Mouse (Mus musculus): ENCODE measurements around the gene Lce1e.
"Not testable (repeated sequence)": the region's sequence is repeated elsewhere in the genome, so short reads cannot be mapped to it uniquely, and the experiment has no call there.

Gene Lce1e

DNA sequence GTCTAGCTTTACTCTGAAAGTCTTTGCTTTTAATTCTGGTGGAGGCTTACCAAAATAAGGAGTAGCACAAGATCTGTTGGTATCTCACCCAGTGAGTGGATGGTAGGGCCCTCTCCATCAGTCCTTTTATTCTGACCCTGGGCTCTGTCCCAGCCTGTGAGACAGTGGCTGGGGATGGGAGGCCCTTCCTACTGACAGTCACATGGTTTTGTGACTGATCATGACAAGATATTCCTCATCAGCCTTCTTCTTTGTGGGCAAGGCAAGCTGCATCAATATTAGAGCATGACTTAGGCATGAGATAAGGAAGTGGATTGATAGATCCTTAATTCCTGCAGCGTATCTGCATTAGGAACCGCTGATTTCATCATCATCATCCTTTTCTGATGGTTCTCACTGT, at the start of gene Lce1e:
Lce1e (minus strand) TSS at position 101 of the 400 bp plus-strand sequence.
- DNase-seq (ENCODE audit: low spot score in 2 of 2) = no peak

DNA sequence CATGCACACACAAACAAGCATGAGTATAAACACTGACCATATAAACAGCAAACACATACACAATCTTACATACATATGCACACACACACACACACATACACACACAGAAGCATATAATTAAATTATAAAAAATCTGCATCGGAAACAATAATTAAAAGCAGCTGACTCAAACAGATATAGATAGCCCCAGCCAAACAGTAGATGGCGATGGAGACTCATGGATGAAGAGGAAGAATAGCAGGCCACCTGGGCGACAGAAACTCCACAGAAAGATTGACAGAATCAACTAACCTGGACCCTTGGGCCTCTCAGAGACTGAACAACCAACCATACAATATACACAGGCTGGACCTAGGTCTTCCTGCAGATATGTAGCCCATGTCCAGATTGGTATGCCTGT, 44.3 kb upstream of the Lce1e start:
- DNase-seq (ENCODE audit: low spot score in 2 of 2) = no peak

DNA sequence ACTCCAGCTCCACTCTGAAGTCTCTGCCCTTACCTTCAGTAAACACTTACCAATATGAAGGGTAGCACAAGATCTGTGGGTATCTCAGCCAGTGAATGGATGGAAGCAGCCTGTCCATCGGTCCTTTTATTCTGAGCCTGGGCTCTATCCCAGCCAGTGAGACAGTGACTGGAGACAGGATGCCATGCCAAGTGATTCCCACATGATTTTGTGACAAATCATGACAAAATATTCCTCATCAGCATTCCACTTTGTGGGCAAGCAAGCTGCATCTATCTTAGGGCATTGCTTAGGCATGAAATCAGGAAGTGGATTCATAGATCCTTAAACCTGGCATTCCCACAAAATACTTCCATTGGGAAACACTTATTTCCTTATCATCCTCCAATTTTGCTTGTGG, 43.4 kb upstream of the Lce1e start, which contains the start of gene Lce1g:
Lce1g (minus strand) TSS at position 101 of the 400 bp plus-strand sequence.
- no peak for DNase-seq (ENCODE audit: low spot score in 2 of 2)

DNA sequence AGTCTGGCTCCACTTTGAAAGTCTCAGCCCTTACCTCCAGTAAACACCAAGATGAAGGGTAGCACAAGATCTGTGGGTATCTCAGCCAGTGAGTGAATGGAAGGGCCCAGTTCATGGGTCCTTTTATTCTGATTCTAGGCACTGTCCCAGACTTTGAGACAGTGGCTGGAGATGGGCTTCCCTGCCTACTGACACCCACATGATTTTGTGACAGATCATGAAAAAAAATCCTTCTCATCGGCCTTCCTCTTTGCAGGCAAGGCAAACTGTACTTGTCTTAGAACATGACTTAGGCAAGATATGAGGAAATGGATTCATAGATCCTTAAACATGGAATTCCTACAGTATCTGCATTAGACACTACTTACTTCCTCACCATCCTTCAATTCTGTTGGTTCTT, 30.1 kb upstream of the Lce1e start, which contains the start of gene Gm38119:
Gm38119 (minus strand) TSS at position 101 of the 400 bp plus-strand sequence.
- no peak for DNase-seq (ENCODE audit: low spot score in 2 of 2)

DNA sequence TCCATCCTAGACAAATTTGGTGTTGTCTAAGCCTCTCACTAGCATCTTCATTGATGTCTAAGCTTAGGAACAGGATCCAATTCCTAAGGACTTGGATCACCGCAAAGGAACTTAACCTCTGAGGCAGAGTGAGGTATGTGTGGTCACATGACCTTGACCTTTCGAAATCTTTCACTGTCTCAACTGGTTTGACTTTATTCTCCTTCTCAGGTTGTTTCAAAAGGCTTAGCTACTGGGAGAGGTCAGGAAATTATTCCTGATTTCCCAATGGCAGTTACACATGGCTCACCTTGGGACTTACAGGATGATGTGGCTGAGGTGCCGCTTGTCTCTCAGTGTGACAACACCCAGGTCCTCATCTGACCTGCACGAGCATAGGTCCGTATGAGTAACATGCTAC, 13.8 kb upstream of the Lce1e start:
- DNase-seq (ENCODE audit: low spot score in 2 of 2) = no peak

DNA sequence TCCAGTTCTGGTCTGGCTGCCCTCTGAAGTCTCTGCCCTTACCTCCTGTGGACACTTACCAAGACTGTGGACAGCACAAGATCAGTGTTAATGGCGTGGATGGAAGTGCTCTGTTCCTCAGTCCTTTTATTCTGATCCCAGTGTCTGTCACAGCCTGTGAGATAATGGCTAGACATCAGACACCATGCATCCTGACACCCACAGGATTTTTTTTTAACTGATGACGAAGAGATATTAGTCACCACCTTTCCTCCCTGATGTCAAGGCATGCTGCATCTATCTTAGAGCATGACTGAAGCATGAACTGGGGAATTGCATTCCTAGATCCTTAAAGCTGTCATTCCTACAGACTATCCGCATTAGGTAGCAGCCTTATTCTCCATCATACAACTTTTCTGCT, 11.4 kb upstream of the Lce1e start, which contains the start of gene Lce1f:
Lce1f (minus strand) TSS at position 101 of the 400 bp plus-strand sequence.
- DNase-seq (ENCODE audit: low spot score in 2 of 2) = no peak

DNA sequence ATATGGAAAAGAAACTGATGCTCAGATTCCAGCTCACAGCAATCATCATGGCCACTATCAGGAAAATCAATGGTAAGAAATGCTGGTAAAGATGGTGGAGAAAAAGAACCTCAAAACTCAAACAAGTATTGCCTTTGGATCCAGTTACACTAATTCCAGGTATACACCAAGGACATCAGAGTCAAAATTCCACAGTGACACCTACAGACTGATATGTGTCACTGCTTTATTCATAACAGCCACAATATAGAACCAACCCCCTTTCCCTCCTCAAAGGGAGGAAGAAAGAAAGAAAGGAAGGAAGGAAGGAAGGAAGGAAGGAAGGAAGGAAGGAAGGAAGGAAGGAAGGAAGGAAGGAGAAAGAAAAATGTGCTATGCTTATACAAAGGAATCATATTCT, 6.2 kb upstream of the Lce1e start:
- DNase-seq (ENCODE audit: low spot score in 2 of 2) = no peak

DNA sequence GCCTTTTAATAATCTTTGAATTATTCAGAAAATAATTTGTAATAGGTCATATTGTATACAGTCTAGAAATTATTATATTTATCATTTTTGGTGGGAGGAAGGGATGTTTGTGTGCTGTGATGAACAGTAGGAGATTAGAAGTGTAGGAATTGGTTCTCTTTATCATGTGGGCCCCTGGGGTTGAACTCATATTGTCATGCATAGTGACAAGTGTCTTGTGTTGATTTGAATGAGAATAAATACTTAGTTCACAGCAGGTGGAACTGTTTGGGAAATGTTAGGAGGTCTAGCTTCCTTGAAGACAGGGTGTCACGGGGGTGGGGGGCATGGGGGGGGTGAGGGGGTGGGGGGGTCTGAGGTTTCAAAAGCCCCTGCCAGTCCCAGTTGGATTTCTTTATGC, 14.3 kb downstream of the Lce1e start:
- no peak for DNase-seq (ENCODE audit: low spot score in 2 of 2)

DNA sequence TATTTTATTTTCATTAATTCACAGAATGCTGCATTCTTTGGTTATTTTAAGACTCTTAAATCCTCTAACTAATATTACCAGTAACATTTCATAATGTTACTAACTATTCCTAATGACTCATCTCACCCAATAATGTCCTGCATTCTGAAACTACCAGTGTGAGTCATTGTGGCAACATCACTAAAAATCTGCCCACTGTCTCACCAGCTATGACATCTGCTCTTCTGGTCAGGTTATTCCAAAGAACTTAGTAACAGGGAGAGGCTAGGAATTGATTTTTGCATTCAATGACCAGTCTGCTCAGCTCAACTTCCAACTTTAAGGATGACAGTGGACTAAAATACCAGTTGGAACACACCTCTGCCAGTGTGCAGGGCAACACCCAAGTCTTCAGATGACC, 17.2 kb downstream of the Lce1e start:
- DNase-seq (ENCODE audit: low spot score in 2 of 2) = no peak

DNA sequence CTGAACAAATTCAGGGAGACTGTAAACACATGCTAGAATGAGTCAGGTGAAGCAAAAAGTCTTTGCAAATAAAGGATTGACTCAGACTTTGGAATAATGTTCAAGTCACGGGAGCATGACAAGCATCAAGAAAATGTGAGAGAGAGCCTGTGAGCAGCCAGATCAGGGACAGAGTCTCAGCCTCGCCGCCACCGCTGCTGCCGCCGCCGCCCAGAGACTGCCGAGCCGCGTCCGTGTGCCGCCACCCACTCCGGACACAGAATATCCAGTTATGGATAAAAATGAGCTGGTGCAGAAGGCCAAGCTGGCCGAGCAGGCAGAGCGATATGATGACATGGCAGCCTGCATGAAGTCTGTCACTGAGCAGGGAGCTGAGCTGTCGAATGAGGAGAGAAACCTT, 19.7 kb downstream of the Lce1e start:
- DNase-seq (ENCODE audit: low spot score in 2 of 2) = not testable (repeated sequence)

DNA sequence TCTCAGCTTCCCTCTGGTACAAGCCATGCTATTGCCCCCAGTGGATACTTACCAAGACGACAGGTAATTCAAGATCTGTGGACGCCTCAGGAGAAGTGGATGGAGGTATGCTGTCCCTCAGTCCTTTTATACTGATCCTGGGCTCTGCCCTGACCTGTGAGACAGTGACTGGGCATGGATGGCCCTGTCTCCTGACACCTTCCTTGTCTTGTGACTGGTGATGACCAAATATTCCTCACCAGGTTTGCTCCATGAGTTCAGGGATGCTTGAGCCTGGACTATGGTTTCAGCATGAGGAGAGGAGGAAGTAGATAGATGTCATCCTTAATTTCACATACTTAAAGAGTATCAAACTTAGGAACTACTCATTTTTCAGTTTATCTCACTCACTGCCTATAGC, 21.8 kb downstream of the Lce1e start, which contains the start of gene Lce1d:
Lce1d (minus strand) TSS at position 101 of the 400 bp plus-strand sequence.
- no peak for DNase-seq (ENCODE audit: low spot score in 2 of 2)

DNA sequence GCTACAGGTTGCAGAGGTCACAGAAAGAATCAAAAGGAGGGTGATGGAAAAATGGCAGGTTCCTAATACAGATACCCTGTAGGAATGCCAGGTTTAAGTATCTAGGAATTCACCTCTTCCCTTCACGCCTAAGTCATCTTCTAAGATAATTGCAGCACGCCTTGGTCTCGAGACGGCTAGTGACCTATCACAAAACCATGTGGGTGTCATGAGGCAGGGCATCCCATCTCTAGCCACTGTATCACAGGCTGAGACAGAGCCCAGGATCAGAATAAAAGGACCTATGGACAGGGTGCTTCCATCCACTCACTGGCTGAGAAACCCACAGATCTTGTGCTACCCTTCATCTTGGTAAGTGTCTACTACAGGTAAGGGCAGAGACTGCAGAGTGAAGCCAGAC, 29.9 kb downstream of the Lce1e start, which contains the start of gene Lce1c:
Lce1c (plus strand) TSS at position 301 of the 400 bp plus-strand sequence.
- DNase-seq (ENCODE audit: low spot score in 2 of 2) = no peak

DNA sequence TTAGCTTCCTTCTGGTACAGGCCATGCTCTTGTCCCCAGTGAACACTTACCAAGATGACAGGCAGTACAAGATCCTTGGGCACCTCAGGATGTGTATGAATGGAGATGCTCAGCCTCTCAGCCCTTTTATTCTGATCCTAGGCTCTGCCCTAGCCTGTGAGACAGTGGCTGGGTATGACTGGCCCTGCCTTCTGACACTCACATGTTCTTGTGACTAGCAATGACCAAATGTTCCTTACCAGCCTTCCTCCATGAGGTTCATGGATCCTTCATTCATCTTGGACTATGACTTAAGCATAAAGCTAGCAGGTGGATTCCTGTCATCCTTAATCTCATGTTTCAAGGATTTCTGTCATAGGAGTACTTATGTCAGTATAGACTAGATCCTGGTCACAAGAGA, 38.7 kb downstream of the Lce1e start, which contains the start of gene Lce1a2:
Lce1a2 (minus strand) TSS at position 101 of the 400 bp plus-strand sequence.
- DNase-seq (ENCODE audit: low spot score in 2 of 2) = no peak

All from left cerebral cortex, adult 9 months (tissue).